In genomic region chr4:114986591-114987432, GRCm38 (mm10) we compare ENCODE assay signal across 8 mouse cellular contexts. TPM values are rescaled to one million over a fixed set of nuclear protein-coding genes. Genes with fewer than 3 reads are reported as not detected.
DNase-seq lines count a peak whose midpoint lies in the region; ATAC-seq lines count a peak whose summit lies in the region.

TSS of gene Cmpk1 (minus strand) at chr4:114987241.

- WGBS in forebrain, embryonic 10.5 days = under 1% methylated on average over 92 of the region's 93 CpGs
- 1% methylated on average over 79 of the region's 93 CpGs for WGBS in heart, embryonic 14.5 days
- under 1% methylated on average over 92 of the region's 93 CpGs for WGBS in liver, embryonic 11.5 days

- H3K9ac ChIP-seq in heart, embryonic 14.5 days (ENCODE audit: low read length) = peak within 1 kb of the TSS; percentile 95
- peak within 1 kb of the TSS; percentile 93 for H3K9ac ChIP-seq in liver, embryonic 11.5 days (ENCODE audit: low read depth, low read length)

- H3K4me3 ChIP-seq in forebrain, embryonic 10.5 days = peak within 1 kb of the TSS; percentile 88
- peak within 1 kb of the TSS; percentile 87 to 94 for H3K4me3 ChIP-seq in heart, embryonic 14.5 days (ENCODE audit: control insufficient read depth in 1 of 2, insufficient read depth in 1 of 2, low read depth in 1 of 2, low read length in 2 of 2)
- H3K4me3 ChIP-seq in liver, embryonic 11.5 days (ENCODE audit: low read depth, low read length) = peak within 1 kb of the TSS; percentile 84

- H3K4me2 ChIP-seq in heart, embryonic 14.5 days (ENCODE audit: low read length) = peak within 1 kb of the TSS; percentile 72
- H3K4me2 ChIP-seq in liver, embryonic 11.5 days = peak within 1 kb of the TSS; percentile 94

- peaks cover 6% of the 10 kb centered on the region; the same call in 1 of the 2 replicates for H3K36me3 ChIP-seq in forebrain, embryonic 10.5 days (replicated peaks)
- H3K36me3 ChIP-seq in heart, embryonic 14.5 days (ENCODE audit: control insufficient read depth, insufficient read depth, low read length) = no peaks in the 10 kb centered on the region
- H3K36me3 ChIP-seq in liver, embryonic 11.5 days (ENCODE audit: control insufficient read depth, insufficient read depth, low read length) = no peaks in the 10 kb centered on the region
- no peaks in the 10 kb centered on the region for H3K36me3 ChIP-seq in splenic B cell, adult 2 months (ENCODE audit: control insufficient read depth, insufficient read depth, low read length, poor library complexity, severe bottlenecking)

- H3K27ac ChIP-seq in forebrain, embryonic 10.5 days = peak within 1 kb of the TSS; percentile 99
- H3K27ac ChIP-seq in heart, embryonic 14.5 days (replicated peaks in 1 of 2; ENCODE audit: control insufficient read depth in 1 of 2, insufficient read depth in 1 of 2, low read depth in 2 of 2, low read length in 2 of 2) = peak within 1 kb of the TSS; percentile 99 to 100
- peak within 1 kb of the TSS; percentile 99 for H3K27ac ChIP-seq in liver, embryonic 11.5 days (ENCODE audit: low read depth, low read length)

- peak; percentile 45 to 72 for DNase-seq in CD8-positive naive resting alpha-beta T cell, adult 2 months (ENCODE audit: low read depth in 2 of 2, low spot score in 2 of 2)
- DNase-seq in c-Kit-negative CD71-positive TER-119-positive erythroid progenitor cells, embryonic 14.5 days (ENCODE audit: low read depth, low spot score) = peak; percentile 69
- peak; percentile 83 for DNase-seq in forebrain, embryonic 10.5 days (ENCODE audit: extremely low spot score, low spot score)
- DNase-seq in kidney, postnatal 10 days = peak; percentile 94
- DNase-seq in liver, embryonic 11.5 days (ENCODE audit: low spot score) = peak; percentile 83
- peak; percentile 89 for DNase-seq in naive thymus-derived CD4-positive, alpha-beta T cell, adult 2 months (ENCODE audit: low read depth)
- peak; percentile 87 for DNase-seq in splenic B cell, adult 2 months (ENCODE audit: low read depth, low spot score)

- no peaks in the 10 kb centered on the region for H3K9me3 ChIP-seq in forebrain, embryonic 10.5 days
- H3K9me3 ChIP-seq in heart, embryonic 14.5 days (ENCODE audit: control insufficient read depth, low read length) = no peaks in the 10 kb centered on the region
- no peaks in the 10 kb centered on the region for H3K9me3 ChIP-seq in liver, embryonic 11.5 days (ENCODE audit: control insufficient read depth, low read length)

- no peaks in the 10 kb centered on the region for H3K27me3 ChIP-seq in forebrain, embryonic 10.5 days (ENCODE audit: poor library complexity, severe bottlenecking)
- H3K27me3 ChIP-seq in heart, embryonic 14.5 days (ENCODE audit: control insufficient read depth, insufficient read depth, low read length) = peaks cover 5% of the 10 kb centered on the region
- H3K27me3 ChIP-seq in liver, embryonic 11.5 days (replicated peaks; ENCODE audit: control insufficient read depth, insufficient read depth, low read length) = no peaks in the 10 kb centered on the region
- no peaks in the 10 kb centered on the region for H3K27me3 ChIP-seq in splenic B cell, adult 2 months (ENCODE audit: control insufficient read depth, insufficient read depth, low read length, poor library complexity, severe bottlenecking)

- ATAC-seq in heart, embryonic 14.5 days (ENCODE audit: insufficient number of reproducible peaks, insufficient read depth, low FRiP score, low read depth) = peak; percentile 93
- ATAC-seq in liver, embryonic 11.5 days (replicated peaks; ENCODE audit: low FRiP score) = peak; percentile 94

- H3K4me1 ChIP-seq in forebrain, embryonic 10.5 days = peaks cover 22% of the 10 kb centered on the region
- peaks cover 0 to 8% of the 10 kb centered on the region in 2 experiments; a peak in 2 of 4 replicates for H3K4me1 ChIP-seq in heart, embryonic 14.5 days (ENCODE audit: control insufficient read depth in 2 of 2, insufficient read depth in 2 of 2, low read length in 2 of 2)
- peaks cover 6% of the 10 kb centered on the region for H3K4me1 ChIP-seq in liver, embryonic 11.5 days (replicated peaks; ENCODE audit: control insufficient read depth, insufficient read depth, low read length)

RNA-seq across cellular contexts. Expression of gene Cmpk1, which starts in this region (rescaled TPM):
- 74.1 and 74.9 TPM in 2 replicates for polyA plus RNA-seq in forebrain, embryonic 10.5 days (2016; fragmentation: Nextera tagmentation; extraction: Ambion mirVana)
- 59.4 and 64.8 TPM in 2 replicates for polyA plus RNA-seq in heart, embryonic 14.5 days (2014; fragmentation: Nextera tagmentation; extraction: Ambion mirVana)
- 108 and 109 TPM in 2 replicates for polyA plus RNA-seq in liver, embryonic 11.5 days (2014; fragmentation: Nextera tagmentation; extraction: Ambion mirVana)

Comparison
In these comparisons a context has a peak if more than half of its experiments do, and no peak if none do; other contexts are left out.
1. Peak in every context shown above with its lines: DNase-seq, ATAC-seq, H3K4me3 ChIP-seq and H3K27ac ChIP-seq.